Mouse (Mus musculus) neural tube, embryonic 13.5 days (tissue): ENCODE results near the gene Lyrm7. TPM values are rescaled to one million over a fixed set of nuclear protein-coding genes. Genes with fewer than 3 reads are reported as not detected.

ENCODE experiments used
- ATAC-seq: fragments of 200-750 bp; cut with Nextera tagmentation; 2 replicates; pipeline ENCODE4 v1.8.0; 2017; ENCODE audit warnings: low read depth, mild to moderate bottlenecking, moderate TSS enrichment, moderate library complexity
- H3K27ac ChIP-seq: fragments of 300-500 bp; sonication (generic); replicated peaks from 2 replicates; pipeline ENCODE4 v1.5.1; 2015; ENCODE audit warnings: moderate library complexity, mild to moderate bottlenecking, inconsistent platforms
- H3K27me3 ChIP-seq: fragments of 300-500 bp; sonication (generic); 2 replicates; pipeline ENCODE4 v1.6.1; 2015; ENCODE audit warnings: mild to moderate bottlenecking, inconsistent platforms
- H3K36me3 ChIP-seq: fragments of 300-500 bp; sonication (generic); 2 replicates; pipeline ENCODE4 v1.6.1; 2015; ENCODE audit warnings: mild to moderate bottlenecking, inconsistent platforms
- H3K4me1 ChIP-seq: fragments of 300-500 bp; sonication (generic); replicated peaks from 2 replicates; pipeline ENCODE4 v1.6.1; 2015; ENCODE audit warnings: inconsistent platforms
- H3K4me2 ChIP-seq: fragments of 300-500 bp; sonication (generic); 2 replicates; pipeline ENCODE4 v1.6.1; 2015; ENCODE audit warnings: inconsistent platforms, mild to moderate bottlenecking, moderate library complexity
- H3K4me3 ChIP-seq: fragments of 300-500 bp; sonication (generic); 2 replicates; pipeline ENCODE4 v1.5.1; 2015; ENCODE audit warnings: mild to moderate bottlenecking, inconsistent platforms
- H3K9ac ChIP-seq: fragments of 300-500 bp; sonication (generic); 2 replicates; pipeline ENCODE4 v1.6.1; 2015; ENCODE audit warnings: moderate library complexity, mild to moderate bottlenecking, inconsistent platforms
- H3K9me3 ChIP-seq: fragments of 300-500 bp; sonication (generic); 2 replicates; pipeline ENCODE4 v1.6.1; 2016; ENCODE audit warnings: inconsistent platforms
- WGBS: fragments of 180-500 bp; shearing (Covaris S2); methylation state at CpG from one replicate; pipeline ENCODE4 v1.1.7; 2015; 5-methylcytosine and 5-hydroxymethylcytosine counted together
- polyA plus RNA-seq: library from polyadenylated mRNA; unstranded; fragments of >200 nt; fragmentation: Nextera tagmentation; extraction: Ambion mirVana; gene quantifications from 2 replicates; pipeline ENCODE4 v1.2.1, GENCODE M21; 2015

The Lyrm7 gene
- polyA plus RNA-seq, result 10.9 and 13.3 TPM in 2 replicates

DNA sequence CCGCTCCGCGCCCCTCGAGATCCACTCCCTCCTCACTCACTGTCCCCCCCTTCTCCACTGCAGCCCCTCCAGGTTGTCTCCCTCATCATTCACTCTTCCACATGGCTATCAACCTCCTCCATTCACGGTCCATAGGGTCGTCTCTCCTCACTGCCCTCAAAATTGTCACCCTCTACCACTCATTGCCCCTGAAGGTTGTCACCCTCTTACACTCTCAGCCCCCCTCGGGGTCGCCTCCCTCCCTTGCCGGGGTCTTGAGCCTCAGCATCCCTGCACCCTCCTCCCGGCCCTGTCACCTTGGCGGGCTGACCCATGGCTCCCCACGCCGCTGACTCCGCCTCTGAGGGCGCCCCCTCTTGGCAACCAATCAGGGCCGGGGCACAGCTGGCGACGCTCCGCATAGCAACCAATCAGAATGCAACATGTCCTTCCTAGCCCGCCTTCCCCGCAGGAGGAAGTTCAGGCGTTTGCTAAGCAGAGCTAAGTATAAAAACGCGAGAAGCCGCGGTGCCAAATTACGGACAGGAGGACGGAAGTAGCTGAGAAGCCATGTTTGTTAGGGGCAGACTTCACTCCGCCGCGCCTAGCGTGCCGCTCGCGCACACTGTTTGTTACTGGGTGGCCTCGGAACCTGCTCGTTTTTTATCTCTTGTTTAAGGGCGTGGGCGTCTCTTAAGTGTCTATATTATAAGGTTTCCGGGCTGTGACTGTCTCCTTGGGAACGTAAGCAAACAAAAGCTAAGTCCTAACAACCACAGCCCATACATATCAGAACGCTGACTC, at the start of gene Lyrm7:
Gene Lyrm7 (minus strand): TSS at position 661 of the 783 bp plus-strand sequence.
- Histone ChIP-seq H3K4me1 (peaks cover 23% of the 10 kb centered on the region), H3K27ac (peak within 1 kb of the TSS; percentile 95), H3K4me2 (peak within 1 kb of the TSS; percentile 82), H3K36me3 (no peaks in the 10 kb centered on the region), H3K27me3 (no peaks in the 10 kb centered on the region), H3K9ac (peak within 1 kb of the TSS; percentile 88), H3K9me3 (no peaks in the 10 kb centered on the region), H3K4me3 (peak within 1 kb of the TSS; percentile 68)
- ATAC-seq, result peak; percentile 97
- under 1% methylated on average over 42 of the region's 42 CpGs for WGBS

DNA sequence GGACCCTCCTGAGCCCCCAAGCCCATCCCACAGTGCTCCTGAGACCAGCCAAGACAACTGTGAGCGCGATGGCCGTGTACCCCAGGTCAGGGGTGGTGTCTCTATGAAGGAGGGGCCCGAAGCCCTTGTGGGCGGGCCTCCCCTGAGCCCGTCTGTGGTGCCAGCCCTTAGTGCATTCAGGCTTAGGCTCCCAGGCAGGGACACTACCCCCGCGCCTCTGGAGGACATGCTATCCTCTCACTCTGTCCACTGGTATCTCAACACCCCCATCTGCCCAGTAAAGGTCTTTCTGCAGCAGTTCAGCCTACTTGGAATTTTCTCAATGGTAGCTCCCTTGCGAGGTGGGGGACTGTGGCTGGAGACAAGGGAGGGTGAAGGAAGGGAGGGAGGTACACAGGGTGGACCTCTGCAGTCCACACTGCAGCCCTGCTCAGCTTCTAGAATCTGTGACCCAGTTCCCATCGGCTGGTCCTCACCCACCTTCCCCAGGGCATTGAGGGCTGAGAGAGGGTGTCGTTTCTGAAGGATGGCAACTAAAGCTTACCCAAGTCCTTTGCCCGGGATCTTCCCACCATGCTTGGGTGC, 49.5 kb upstream of the Lyrm7 start:
- Histone ChIP-seq H3K27me3 (no peaks in the 10 kb centered on the region), H3K36me3 (peaks cover 63% of the 10 kb centered on the region), H3K9ac (no peak overlapping the region), H3K4me3 (no peak overlapping the region), H3K4me1 (no peaks in the 10 kb centered on the region), H3K27ac (no peak overlapping the region), H3K4me2 (no peak overlapping the region), H3K9me3 (no peaks in the 10 kb centered on the region)
- ATAC-seq, result no peak
- whole genome bisulfite sequencing, result 92% methylated on average over 12 of the region's 12 CpGs

DNA sequence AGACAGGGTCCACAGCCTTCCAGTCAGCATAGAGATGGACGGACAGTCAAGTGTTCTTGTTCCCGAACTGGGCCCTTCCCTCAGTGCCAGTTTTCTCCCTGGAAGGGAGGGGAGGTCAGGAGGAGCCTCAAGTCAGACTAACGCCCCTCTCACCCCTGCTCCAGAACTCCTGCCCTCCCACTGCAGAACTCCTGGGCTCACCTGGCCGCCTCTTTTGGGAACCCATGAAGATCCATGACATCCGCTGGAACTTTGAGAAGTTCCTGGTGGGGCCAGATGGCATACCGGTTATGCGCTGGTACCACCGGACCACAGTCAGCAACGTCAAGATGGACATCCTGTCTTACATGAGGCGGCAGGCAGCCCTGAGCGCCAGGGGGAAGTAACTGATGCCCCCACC, 48.6 kb upstream of the Lyrm7 start:
- Histone ChIP-seq H3K9ac (no peak overlapping the region), H3K4me2 (no peak overlapping the region), H3K36me3 (peaks cover 54% of the 10 kb centered on the region), H3K27me3 (no peaks in the 10 kb centered on the region), H3K4me3 (no peak overlapping the region), H3K27ac (no peak overlapping the region), H3K4me1 (peaks cover 3% of the 10 kb centered on the region; the same call in 1 of the 2 replicates), H3K9me3 (no peaks in the 10 kb centered on the region)
- 92% methylated on average over 11 of the region's 11 CpGs for WGBS
- ATAC-seq, result no peak

DNA sequence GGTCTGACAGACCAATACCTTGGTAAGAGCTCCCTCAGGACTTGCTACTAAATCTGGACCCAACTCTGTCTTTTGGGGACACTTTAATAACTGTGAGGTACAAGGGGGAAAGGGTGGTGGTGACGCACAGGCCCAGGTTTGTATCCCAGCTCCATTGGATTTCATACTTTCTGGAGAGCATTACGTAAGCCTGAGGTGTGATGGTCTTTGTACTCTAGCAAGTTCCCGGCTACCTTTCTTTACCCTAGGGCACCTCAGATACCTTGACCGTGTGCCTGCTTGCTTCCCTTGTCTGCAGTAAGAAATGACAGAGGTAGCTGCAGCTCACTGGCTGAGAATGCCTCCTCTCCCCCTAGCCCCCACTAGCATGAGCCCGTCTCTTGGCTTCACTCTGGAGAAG, 46.5 kb upstream of the Lyrm7 start:
- Histone ChIP-seq H3K4me3 (no peak overlapping the region), H3K4me2 (no peak overlapping the region), H3K36me3 (peaks cover 35% of the 10 kb centered on the region), H3K4me1 (peaks cover 18% of the 10 kb centered on the region), H3K9ac (no peak overlapping the region), H3K27me3 (no peaks in the 10 kb centered on the region), H3K27ac (no peak overlapping the region), H3K9me3 (no peaks in the 10 kb centered on the region)
- WGBS, result 93% methylated on average over 5 of the region's 5 CpGs
- ATAC-seq, result no peak

DNA sequence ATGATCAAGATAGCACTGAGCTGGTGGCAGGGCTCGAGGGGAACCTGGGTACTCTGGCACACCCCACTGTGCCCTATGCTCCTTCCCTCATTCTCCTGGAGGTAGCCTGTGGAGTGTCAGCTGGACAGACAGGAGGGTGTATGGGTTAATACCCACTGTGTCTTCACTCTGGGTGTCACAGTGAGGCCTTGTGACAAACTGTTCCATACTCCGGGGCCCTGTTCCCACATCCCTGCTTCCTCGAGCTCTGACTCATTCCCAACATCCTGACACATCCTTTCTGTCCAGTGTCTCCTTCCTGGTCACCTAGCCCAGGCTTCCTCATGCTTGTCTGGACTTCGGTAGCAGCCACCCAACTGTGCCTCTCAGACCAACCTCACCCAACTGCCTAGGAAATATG, 45.8 kb upstream of the Lyrm7 start:
- no peak overlapping the region for H3K9ac ChIP-seq
- 85% methylated on average over 4 of the region's 4 CpGs for WGBS

DNA sequence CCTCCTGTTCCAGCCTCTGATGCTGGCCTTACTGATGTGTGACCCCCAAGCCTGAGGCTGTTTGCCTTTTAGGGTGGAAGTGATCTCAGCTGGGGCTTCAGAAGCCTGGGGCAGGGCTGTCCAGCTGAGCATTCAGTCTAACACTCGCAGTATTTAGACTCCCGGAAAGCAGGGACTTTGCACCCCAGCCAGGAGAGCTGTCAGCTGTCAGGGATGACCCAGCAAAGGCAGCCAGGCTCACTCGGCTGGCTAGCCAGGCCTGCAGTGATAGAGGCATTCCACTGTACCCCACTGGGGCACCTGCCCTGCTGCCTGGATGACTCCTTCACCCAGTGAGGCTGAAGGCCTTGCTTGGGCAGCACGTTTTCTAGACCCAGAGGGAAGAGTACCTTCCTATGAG, 45.2 kb upstream of the Lyrm7 start:
- H3K9me3 ChIP-seq, result no peaks in the 10 kb centered on the region
- no peak overlapping the region for H3K9ac ChIP-seq
- ATAC-seq, result no peak
- H3K27ac ChIP-seq, result no peak overlapping the region
- peaks cover 24% of the 10 kb centered on the region for H3K36me3 ChIP-seq
- 69% methylated on average over 4 of the region's 4 CpGs for WGBS
- peaks cover 20% of the 10 kb centered on the region for H3K4me1 ChIP-seq
- H3K27me3 ChIP-seq, result no peaks in the 10 kb centered on the region
- H3K4me2 ChIP-seq, result no peak overlapping the region
- no peak overlapping the region for H3K4me3 ChIP-seq

More for the DNA sequence above, 45.8 kb upstream of the Lyrm7 start:
- no peak overlapping the region for H3K4me3 ChIP-seq
- peaks cover 20% of the 10 kb centered on the region for H3K4me1 ChIP-seq
- H3K9me3 ChIP-seq, result no peaks in the 10 kb centered on the region
- no peak overlapping the region for H3K4me2 ChIP-seq
- no peak overlapping the region for H3K27ac ChIP-seq
- ATAC-seq, result no peak
- H3K36me3 ChIP-seq, result peaks cover 29% of the 10 kb centered on the region
- H3K27me3 ChIP-seq, result no peaks in the 10 kb centered on the region

DNA sequence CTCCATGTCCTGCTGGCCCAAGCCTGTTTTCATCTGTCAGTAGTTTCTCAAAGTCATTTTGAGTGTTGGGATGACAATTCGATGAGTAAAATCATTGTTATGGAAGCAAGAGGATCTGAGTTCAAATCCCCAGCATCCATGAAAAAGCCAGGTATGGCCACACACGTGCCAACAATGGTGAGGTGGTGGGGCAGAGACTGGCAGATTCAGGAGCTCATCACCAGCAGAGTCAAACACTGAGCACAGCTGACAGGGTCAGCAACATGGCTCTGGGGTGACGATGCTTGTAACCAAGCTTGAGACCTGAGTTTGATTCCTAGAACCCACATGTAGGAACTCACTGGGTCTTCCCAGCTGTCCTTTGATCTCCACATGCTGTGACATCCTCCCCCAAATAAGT, 44.4 kb upstream of the Lyrm7 start:
- peaks cover 15% of the 10 kb centered on the region; the same call in 1 of the 2 replicates for H3K36me3 ChIP-seq
- peaks cover 20% of the 10 kb centered on the region for H3K4me1 ChIP-seq
- no peak overlapping the region for H3K4me2 ChIP-seq
- H3K27ac ChIP-seq, result no peak overlapping the region
- H3K27me3 ChIP-seq, result no peaks in the 10 kb centered on the region
- H3K4me3 ChIP-seq, result no peak overlapping the region
- ATAC-seq, result no peak
- 68% methylated on average over 3 of the region's 3 CpGs for WGBS
- H3K9me3 ChIP-seq, result no peaks in the 10 kb centered on the region
- H3K9ac ChIP-seq, result no peak overlapping the region

DNA sequence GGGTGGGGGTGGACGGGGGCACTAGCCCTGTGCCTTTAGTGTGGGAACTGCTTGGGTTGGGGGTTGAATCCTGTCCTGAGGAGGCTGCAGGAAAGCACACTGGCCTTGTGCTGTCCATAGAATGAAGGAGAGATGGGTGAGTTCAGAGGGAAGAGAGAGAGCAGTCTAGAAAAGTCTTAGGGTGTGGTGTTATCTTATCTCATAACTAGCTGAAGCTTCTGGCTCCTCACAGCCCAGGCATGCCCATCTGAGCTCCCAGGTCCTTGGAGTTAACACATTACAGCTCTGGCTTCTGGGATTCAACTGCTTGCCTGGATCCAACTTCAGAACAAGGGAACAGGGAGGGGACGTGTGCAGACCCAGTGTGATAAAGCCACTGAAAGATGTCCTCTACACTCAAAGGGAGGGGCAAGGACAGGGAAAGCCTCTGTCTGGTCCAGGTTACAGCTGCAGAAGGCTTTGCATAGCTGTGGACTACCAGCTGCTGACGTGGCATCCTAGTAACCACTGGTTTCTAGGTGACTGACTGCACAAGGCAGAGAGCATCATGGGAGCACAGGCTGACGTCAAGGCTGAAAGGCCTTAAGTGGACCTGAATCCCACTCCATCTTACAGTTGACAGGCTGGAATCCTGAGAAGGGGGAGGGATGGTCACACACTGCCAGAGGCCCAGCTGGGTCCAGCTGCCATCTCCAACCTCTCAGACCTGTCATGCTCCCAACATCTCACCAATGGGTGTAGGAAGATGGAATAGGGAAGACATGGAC, 43.4 kb upstream of the Lyrm7 start:
- H3K27me3 ChIP-seq, result no peaks in the 10 kb centered on the region
- 46% methylated on average over 4 of the region's 4 CpGs for WGBS
- no peaks in the 10 kb centered on the region for H3K9me3 ChIP-seq
- H3K9ac ChIP-seq, result no peak overlapping the region
- no peak overlapping the region for H3K4me2 ChIP-seq
- 0 out of 2 replicates have a peak, but pooled peaks cover 6% of the 10 kb centered on the region for H3K36me3 ChIP-seq
- H3K4me3 ChIP-seq, result no peak overlapping the region
- ATAC-seq, result 0 out of 2 replicates have a peak, but pooled peaks have one; percentile 16
- H3K27ac ChIP-seq, result no peak overlapping the region
- H3K4me1 ChIP-seq, result peaks cover 20% of the 10 kb centered on the region

DNA sequence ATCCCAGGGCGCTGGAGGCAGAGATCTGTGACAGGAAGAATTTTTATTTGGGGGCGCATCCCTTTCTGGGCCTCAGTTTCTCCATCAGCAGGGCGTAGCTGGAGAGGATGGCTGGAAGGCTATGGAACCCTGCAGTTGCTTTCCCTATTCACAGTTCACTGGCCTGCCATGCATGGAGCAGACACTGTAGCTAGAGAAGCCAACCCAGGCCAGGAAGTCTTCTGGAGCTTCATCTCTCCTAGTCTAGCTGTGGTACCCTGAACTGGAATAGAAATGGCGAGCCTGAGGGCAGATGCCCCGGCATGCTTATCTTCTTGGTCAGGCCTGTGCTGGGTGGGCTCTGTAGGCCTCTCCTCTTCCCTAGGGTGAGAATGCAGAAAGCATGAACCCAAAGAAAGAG, 42.6 kb upstream of the Lyrm7 start:
- H3K9ac ChIP-seq, result peak overlapping the region; percentile 75
- H3K9me3 ChIP-seq, result no peaks in the 10 kb centered on the region
- ATAC-seq, result no peak
- no peaks in the 10 kb centered on the region for H3K36me3 ChIP-seq
- H3K27ac ChIP-seq, result no peak overlapping the region
- WGBS, result 71% methylated on average over 5 of the region's 5 CpGs
- no peaks in the 10 kb centered on the region for H3K27me3 ChIP-seq
- H3K4me1 ChIP-seq, result peaks cover 20% of the 10 kb centered on the region
- peak overlapping the region; percentile 84 for H3K4me2 ChIP-seq
- H3K4me3 ChIP-seq, result peak overlapping the region; percentile 52

DNA sequence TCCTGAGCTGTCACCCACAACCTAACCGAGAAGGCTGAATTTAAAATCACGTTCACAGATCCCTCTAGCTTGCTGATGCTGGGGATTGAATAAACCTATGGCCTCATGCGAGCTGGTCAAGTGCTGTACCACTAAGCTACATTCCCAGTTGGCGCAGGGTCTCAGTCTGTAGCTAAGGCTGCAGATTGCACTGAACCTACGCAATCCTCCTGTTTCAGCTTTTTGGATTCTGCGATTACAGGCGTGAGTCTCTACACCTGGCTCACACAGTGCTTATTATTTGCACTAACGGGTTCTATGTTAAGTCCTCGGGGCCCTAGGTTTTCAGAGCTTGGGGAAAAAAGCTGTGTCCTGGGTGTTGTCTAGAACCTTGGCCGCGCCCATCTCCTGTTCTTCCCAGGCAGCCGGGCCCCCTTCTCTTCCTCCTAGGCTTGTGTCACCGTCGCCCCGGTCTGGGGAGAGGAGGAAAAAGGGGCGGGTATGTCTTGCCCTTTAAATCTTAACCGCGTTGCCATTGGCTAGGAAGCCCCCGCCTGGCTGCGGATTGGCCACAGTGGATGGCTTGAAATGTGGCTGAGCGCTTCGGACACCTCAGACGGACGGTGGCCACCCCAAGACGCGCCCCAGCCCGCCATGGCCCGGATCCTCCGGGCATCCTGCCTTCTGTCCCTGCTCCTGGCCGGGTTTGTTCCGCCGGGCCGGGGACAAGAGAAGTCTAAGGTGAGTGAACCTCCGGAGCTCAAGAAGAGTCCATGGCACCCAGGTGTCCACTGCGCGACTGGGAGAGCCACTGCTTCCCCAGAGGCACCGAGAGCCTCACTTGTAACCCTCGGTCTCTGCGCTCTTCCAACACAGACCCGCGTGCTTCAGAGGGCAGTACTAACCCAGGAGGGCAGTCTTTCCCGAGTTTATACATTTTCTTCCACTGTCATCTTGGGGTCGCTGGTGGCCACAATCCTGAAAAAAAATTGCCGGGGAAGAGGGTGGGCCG, 41.9 kb upstream of the Lyrm7 start, which contains the start of gene Gpx3:
Gene Gpx3 (plus strand): TSS at position 121 of the 991 bp plus-strand sequence.
- Histone ChIP-seq H3K9ac (peak within 1 kb of the TSS; percentile 75), H3K27me3 (no peaks in the 10 kb centered on the region), H3K4me3 (peak within 1 kb of the TSS; percentile 52), H3K9me3 (no peaks in the 10 kb centered on the region), H3K27ac (no peak within 1 kb of the TSS), H3K4me2 (peak within 1 kb of the TSS; percentile 84), H3K4me1 (peaks cover 20% of the 10 kb centered on the region), H3K36me3 (no peaks in the 10 kb centered on the region)
- 17% methylated on average over 42 of the region's 45 CpGs for WGBS
- peak; percentile 91 for ATAC-seq

DNA sequence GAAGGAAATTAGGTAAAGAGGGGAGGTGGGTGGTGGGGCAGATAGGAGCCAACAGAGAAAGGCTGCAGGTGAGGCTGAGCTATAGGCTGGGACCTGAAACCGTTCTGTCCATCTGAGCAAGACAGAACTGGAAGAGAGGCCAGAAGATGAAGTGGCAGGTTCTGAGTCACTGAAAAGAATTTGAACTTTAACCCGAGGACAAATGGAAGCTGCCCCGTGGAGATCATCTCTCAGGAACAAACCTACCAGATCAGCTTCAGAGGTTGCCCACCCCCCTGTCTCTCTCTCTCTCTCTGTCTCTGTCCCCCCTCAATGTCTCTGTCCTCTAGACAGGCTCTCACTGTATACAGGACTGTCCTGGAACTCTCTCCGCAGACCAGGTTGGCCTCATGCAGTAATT, 38.9 kb upstream of the Lyrm7 start:
- 88% methylated on average over 4 of the region's 4 CpGs for WGBS
- no peaks in the 10 kb centered on the region for H3K9me3 ChIP-seq
- no peak for ATAC-seq
- H3K27ac ChIP-seq, result no peak overlapping the region
- H3K36me3 ChIP-seq, result no peaks in the 10 kb centered on the region
- no peak overlapping the region for H3K4me2 ChIP-seq
- H3K27me3 ChIP-seq, result no peaks in the 10 kb centered on the region
- H3K4me3 ChIP-seq, result no peak overlapping the region
- H3K9ac ChIP-seq, result no peak overlapping the region
- H3K4me1 ChIP-seq, result peaks cover 20% of the 10 kb centered on the region
